Mouse (Mus musculus): ENCODE measurements around the gene Farp2.

Gene Farp2

DNA sequence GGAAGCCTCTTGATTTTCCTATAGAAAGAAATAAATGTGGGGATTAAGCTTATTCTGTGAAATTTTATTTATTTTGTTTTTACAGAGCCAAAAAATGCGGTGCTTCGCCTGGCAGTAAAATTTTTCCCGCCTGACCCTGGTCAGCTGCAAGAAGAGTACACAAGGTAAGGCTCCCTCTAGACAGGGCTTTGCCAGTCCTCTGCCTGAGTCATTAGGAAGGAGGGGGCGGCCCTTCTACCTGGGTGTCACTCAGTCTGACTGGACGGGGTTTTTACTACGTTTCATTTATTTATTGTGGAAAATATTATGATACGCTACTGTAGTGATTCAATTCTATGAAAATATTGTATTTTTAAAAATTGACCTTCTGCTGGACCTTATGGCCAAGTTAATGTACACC is 51.3 kb downstream of the Farp2 start:
- no peak for DNase-seq (ENCODE audit: low spot score in 2 of 2)

DNA sequence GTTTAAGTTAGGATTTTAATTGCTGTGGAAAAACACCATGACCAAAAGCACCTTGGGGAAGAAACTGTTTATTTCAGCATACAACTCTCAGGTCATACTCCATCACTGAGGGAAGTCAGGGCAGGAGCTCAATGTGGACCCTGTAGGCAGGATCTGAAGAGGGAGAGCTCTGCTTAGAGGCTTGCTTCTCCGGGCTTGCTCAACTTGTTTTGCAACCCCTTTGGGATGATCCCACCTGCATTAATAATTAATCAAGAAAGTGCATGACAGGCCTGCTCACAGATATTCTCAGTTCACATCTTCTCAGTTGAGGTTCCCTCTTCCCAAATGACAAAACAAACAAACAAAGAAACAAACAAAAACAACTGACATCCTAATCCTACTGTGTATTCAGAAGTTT is 51.8 kb downstream of the Farp2 start:
- no peak for DNase-seq (ENCODE audit: low spot score in 2 of 2)

DNA sequence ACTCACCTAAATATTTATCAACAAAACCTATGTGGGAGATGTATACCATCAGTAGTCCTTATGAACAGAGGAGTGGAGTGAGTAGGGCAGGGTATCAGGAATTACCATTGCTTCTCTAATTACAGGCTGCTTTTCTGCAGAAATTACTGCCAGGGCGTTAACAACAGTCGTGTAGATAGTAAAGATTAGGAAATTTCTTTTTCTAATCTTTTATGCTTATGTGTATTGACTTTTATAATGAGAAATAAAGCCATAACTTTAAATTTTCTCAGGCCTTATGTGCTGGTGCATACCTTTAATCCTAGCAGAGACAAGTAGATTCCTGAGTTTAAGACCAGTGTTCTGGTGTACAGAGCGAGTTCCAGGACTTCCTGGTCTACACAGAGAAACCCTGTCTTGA is 52.9 kb downstream of the Farp2 start:
- DNase-seq (ENCODE audit: low spot score in 2 of 2), result no peak

DNA sequence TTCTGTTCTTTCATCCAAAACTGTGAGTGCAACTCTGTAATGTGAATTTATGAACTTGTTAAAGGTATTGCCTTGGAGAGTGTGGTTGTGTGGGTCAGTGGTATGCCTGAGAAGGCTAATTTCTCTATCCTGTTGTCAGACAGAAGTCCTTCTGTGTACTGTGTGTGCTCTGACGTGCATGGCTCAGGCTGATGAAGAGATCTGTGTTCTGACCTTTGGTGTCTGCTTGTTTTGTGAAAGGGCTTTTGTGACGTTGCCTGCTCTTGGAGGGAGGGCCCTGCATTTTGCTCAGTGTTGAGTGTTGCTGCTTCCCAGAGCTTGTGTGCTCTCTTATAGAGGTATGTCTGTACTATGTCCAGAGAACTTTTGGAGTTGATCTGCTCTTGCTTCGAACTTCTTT is 55.1 kb downstream of the Farp2 start:
- no peak for DNase-seq (ENCODE audit: low spot score in 2 of 2)

DNA sequence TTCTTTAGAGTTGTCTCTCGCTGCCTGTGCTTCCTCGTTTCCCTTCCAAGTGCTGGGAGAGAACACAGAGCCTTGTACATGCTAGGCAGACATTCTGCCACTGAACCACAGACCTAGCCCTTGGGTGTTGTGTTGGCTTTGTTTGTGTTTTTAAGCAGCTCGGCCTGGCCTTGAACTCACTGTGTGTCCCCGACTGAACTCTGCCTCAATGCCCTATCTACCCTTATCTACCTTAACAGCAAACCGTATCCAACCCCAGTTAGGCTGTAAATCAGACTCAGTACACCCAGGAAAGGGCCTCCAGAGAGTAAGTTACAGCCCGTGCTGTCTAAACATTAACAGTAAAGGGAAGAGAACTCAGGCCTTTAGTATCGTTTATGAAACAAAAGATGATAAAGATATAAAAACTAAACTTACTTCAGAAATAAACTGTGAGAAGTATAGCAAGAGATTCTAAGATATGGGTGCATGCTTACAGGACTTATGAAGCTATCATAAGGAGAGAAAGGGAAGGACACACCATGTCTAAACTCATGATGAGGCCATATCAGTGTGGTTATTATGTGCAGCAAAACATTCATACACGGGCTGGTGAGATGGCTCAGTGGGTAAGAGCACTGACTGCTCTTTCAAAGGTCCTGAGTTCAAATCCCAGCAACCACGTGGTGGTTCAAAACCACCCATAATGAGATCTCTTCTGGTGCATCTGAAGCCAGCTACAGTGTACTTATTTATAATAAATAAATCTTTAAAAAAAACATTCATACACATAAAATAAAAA is 56.0 kb downstream of the Farp2 start:
- no peak for DNase-seq (ENCODE audit: low spot score in 2 of 2)

DNA sequence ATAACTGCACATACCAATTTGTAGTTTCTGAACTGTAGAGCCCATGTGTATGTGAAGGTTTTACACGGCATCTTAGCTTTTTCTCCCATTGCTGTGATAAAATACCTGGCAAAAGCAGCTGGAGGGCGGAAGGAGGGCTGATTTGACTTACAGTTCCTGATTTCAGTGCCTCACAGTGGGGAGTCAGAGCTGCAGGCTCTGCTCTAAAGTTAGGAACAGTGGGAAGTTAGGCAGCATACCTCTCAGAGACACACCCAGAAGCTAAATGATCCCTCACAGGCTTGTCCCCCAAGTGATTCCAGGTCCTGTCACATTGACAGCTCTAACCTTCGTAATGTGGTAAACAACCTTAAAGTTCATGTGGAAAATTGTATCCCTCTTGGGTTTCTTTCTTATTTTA is 65.2 kb downstream of the Farp2 start:
- peak in 1 of 2 experiments; percentile 8 for DNase-seq (ENCODE audit: low spot score in 2 of 2)

DNA sequence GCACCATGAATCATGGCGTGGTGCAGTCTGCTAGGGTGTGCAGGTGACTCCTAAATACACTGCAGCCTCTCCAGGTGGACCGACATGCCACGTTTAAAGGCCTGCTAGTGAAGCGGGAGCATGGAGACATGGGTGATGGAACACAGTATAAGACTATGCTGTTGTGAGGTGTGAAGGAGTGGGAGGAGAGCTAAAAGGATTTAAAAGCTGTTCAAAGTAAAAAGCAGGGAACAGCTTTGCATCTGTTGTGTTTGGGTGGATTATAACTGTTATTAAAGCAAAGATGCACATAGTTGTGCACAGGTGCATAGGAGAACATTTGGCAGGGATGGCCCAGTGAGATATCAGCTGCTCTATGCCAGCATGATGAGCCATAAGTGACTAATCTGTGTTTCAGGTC is 66.0 kb downstream of the Farp2 start:
- DNase-seq (ENCODE audit: low spot score in 2 of 2), result peak; percentile 42 to 58

DNA sequence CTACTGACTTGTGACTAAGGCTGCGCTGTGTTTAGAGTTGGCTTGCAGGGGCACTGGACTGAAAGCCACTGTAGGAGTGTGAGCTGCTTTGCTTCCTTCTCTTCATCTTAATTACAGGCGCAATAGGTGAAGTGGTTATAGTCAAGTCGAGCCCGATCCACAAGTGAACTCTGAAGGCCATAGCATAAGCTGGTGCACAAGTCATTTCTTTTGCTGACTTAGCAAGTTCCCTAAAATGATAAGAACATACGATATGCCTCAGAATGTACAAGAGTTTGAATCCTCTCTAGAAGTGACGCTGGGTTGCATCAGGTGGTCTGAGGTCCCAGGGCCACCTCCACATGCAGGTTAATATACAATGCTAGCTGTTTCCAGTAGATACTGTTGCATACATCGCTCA is 69.7 kb downstream of the Farp2 start:
- DNase-seq (ENCODE audit: low spot score in 2 of 2), result no peak

DNA sequence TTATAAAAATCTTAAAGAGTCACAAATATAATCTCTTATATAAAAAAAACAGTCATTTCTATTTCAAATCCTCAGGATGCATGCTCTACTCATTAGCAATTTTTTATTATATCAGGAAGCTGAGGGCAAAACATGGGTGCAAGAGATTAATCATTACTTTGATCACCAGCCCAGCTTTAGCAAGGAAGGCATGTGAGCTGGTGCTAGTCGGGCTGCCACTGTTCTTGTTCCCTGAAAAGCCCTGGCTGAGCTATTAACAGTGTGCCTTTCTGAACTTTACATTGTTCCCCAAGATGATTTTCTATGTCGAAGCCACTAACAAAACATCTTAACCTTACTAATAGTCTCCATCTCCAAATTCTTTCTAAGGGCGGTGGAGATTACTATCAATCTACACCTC is 76.5 kb downstream of the Farp2 start:
- no peak for DNase-seq (ENCODE audit: low spot score in 2 of 2)

DNA sequence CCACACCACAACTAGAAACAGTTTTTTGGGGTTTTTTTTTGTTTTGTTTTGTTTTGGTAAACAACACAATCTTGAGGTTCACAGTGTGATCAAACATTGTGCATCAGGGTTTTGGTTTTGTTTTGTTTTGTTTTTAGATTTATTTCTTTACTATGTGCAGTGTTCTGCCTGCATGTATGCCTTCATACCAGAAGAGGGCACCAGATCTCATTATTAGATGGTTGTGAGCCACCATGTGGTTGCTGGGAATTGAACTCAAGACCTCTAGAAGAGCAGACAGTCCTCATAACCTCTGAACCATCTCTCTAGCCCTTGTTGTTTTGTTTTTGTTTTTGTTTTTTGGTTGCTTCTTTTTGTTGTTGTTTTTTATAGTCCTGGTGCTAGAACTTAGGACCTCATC is 82.1 kb downstream of the Farp2 start:
- no peak for DNase-seq (ENCODE audit: low spot score in 2 of 2)

DNA sequence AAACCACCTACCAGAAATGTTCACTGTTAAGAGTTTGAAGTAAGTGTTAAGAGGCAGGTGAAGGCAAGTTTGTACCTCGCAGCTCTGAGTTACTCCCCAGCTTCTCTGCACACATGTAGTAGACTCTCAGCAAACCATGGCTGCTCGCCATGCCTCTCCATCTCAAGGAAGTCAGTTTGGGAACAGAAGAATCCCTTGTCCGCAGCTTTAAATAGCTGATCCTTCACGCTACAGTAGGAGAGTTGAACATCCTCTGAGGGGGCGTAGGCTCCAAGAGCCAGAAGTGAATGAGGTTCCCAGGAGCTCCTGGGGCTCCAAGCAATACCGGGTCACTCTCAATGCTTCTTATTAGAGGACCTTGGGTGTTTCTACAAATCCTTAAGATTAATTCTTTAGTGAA is 84.0 kb downstream of the Farp2 start:
- no peak for DNase-seq (ENCODE audit: low spot score in 2 of 2)

DNA sequence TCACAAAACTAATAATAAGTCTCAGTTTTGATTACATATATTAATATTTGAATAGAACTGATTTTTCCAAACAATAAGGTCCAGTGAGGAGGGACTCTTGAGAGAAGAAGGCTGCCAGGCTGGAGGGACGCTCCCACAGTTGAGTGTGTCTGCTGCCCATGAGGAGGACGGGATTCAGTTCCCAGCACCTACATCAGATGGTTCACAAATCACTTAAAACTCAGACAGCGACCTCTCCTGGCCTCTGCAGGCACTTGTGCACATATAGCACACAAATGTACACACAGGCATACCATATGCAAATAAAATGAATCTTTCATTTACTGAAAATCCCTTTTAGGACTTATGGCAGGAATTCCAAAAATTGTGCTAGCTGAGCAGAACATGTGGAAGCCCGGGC is 91.0 kb downstream of the Farp2 start:
- no peak for DNase-seq (ENCODE audit: low spot score in 2 of 2)

DNA sequence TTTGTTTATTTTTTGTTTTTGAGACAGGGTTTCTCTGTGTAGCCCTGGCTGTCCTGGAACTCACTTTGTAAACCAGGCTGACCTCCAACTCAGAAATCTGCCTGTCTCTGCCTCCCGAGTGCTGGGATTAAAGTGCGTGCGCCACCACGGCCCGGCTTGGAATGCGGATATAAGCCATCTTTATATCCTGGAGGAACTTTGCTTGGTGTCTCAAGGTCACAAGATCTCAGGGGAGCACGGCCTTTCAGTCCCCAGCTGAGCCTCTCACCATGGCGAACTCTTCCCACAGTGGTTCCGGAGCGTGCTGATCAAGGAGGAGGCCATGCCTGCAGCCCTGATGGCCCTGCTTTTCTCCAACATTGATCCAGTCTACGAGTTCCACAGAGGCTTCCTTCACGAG is 92.0 kb downstream of the Farp2 start:
- no peak for DNase-seq (ENCODE audit: low spot score in 2 of 2)

DNA sequence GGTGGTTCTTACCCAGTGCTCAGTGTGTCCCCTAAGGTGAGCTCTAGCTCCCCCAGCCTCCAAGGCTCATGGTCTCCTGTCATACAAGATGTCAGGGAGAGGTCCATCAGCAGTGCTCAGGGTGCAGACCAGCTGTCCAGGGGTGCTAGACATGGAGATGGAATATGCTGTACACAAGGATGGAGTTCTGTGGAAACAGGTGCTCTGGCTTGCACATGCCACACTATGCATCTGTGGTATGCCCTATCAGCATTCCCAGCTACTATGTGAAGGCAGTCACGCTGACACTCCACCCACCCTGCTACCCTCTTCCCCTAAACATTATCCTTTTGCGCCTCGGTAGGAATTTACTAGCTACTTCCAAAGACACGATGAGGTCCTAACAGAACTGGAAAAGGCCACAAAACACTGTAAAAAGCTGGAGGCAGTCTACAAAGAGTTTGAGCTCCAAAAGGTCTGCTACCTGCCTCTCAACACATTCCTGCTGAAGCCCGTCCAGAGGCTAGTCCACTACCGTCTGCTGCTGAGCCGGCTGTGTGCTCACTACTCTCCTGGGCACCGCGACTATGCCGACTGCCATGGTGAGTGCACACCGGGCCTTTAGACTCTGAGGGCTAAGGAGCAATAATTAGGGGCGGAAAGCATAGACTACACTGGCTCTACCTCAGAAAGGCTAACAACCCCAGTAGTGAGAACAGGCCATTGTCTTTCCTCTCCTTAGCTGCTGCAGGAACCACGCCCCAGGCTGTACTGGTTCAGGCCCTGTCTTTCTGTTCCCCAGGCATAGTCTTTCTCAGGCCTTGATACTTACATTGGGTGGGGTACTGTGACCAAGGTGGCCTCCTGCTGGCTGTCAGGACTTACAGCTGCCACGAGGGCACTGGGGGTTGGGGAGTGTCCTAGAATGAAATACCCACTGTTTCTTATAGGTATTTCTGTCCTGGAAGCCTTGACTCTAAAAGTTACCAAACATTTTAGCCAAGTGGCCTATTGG is 95.5 kb downstream of the Farp2 start:
- no peak for DNase-seq (ENCODE audit: low spot score in 2 of 2)

DNA sequence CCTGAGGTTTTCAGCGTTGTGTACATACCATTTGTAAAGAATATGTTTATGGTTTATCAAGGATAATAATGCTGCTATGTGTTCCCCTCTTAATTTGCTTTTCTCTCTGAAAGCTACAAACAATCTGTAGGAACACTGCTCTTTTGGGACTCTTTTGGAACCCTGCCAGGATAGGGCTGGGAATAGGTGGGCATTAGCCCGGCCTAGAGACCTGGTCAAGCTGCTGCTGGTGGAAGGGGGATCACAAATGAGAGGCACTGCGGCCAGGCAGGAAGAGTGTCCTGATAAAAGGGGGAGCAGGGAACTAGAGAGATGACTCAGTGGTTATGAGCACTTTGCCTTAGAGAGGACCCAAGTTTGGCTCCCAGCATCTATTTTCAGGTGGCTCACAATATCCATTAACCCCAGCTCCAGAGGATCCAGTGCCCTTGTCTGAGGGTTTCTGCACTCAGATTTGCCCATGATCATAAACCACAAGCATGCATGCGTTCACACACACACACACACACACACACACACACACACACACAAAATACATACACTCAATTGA is 96.9 kb downstream of the Farp2 start:
- no peak for DNase-seq (ENCODE audit: low spot score in 2 of 2)

DNA sequence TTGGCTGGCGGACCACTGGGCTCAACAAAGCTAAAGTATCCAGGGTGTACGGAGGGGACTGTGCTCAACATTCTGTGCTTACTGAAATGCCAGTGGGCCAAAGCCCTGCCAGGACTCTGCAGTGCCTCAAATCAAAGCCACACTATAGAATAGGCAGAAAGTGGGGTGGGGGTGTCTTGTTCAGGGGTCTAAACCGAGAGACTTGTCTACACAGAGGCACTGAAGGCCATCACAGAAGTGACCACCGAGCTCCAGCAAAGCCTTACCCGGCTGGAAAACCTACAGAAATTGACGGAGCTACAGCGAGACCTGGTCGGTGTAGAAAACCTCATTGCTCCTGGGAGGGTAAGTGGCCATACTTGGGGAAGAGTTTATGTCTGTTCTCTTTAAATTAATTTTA is 97.9 kb downstream of the Farp2 start:
- DNase-seq (ENCODE audit: low spot score in 2 of 2), result no peak

DNA sequence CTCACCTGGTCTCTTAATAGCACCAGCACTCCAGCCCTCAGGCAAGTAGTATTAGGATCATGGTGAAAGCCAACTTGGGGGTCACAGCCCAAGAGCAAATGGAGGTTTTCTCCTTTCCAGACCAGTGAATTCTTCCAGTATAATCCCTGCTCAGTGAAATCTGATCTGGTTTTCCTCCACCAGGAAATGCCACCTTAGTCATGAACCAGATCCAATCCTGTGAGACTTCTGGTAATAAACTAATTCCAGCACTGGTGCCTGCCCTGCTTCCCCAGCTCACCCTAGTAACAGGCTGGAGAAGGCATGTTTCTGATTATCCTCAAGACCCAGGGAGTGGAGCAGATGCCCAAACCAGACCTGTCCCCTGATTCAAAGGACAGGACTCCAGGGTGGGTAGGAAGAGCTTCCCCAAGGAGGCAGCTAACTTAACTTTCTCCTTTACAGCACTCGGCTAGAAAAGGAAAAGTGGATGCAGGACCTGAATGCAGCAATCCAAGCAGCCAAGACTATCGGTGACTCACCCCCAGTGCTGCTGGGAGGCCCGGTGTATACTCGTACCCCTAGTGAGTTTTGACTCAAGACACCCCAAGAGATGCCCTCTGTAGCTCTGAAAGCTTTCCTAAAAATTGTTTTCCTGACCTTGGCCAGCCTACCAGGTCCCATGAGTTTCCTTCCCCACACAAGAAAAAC is 106.3 kb downstream of the Farp2 start:
- no peak for DNase-seq (ENCODE audit: low spot score in 2 of 2)

DNA sequence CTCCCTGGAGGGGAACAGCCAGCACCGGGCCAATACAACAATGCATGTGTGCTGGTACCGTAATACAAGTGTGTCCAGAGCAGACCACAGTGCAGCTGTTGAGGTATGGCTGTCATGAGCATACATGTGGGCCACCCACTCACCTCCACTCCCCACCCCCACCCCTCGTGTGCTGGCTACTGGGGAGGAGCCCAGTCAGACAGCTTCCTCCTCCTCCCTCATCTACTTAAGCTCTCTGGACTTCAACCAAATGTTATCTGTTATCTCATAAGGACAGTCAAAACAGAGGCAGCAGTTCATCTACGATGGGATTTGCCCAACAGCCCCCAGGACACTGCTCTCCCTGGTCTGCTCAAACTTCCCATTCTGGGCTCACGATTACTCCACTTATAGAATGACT is 107.1 kb downstream of the Farp2 start:
- no peak for DNase-seq (ENCODE audit: low spot score in 2 of 2)

DNA sequence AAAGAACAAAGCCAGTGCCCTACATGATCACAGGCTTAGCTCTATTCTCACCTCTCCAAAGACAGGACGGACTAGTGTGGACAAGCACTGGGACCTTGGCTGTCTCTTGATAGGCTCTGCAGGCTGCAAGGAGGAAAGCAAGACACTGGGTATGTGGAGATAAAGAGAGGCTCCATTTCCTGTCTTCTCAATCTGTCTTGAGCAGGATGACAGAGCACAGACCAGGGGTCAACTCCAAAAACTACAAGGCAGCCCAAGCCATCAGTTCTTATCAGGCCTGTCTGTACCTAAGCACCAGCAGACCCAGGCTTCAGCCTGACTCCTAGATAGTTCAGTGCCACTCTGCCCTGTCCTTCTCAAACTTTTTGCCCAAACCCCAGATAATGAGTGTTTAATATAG is 112.6 kb downstream of the Farp2 start:
- no peak for DNase-seq (ENCODE audit: low spot score in 2 of 2)

DNA sequence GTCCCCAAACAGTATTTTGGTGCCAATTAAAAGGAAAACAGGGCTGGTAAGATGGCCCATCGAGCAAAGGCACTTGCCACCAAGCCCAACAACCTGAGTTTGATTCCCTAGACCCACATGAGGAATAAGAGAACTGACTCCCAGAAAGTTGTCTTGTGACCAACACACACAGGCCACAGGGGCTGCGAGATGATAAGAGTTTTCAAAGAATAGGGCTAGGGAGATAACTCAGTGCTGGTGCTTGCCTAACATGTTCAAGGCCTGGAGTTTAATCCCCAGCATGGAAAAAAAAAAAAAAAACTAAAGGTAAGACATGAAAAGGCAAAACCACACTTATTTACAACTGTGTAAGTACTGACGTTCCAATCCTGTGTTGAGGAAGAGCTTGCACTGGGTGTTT is 118.9 kb downstream of the Farp2 start:
- no peak for DNase-seq (ENCODE audit: low spot score in 2 of 2)

DNA sequence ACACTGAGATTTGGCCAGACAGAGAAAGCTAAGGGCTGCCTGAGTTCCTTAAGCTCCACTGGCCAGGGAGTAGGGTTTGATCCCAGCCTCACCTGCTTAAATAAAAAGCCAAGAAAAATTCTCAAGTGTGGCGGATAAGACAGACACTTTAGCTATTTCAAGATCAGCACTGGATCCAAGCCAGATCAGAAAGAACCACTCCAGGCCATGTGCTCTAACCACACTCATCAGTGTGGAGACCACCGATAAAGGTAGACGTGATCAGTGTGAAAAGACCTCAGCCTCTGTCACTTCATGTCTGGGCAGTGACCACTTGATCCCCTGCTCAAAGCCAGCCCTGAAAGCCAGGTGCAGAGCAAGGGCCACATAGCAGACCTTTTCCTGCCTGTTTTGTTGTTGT is 120.8 kb downstream of the Farp2 start:
- DNase-seq (ENCODE audit: low spot score in 2 of 2), result no peak

DNA sequence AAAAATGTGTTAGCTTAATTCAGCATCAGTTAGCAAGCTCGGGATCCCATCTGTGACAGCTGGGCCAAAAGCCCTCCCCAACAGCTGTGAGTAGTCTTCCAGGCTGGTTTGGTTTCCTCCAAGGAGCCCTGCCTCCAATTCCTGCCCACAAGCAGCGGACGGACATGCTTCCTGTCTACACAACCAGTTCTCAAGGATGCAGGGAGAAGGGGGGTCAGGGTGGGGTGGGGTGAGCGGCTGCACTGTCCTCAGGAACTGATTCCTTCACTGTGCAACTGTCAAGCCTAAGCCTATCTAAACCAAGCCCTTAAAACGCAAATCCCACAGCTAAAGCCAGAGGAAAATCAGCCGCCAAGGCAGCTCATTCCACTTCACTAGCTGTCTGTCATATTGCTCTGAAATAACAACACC is 122.6 kb downstream of the Farp2 start:
- peak; percentile 57 to 64 for DNase-seq (ENCODE audit: low spot score in 2 of 2)

All from right cerebral cortex, adult 2 months (tissue).